In genomic region chr6:86471760-86472099, GRCm38 (mm10) we compare ENCODE assay signal across 8 mouse cellular contexts. TPM values are rescaled to one million over a fixed set of nuclear protein-coding genes. Genes with fewer than 3 reads are reported as not detected.
A peak's percentile ranks its signal among the peaks of the same experiment; 100 is the strongest.
DNase-seq lines count a peak whose midpoint lies in the region; ATAC-seq and TF ChIP-seq lines count a peak whose summit lies in the region.

No protein-coding gene starts in this region.

- TF ChIP-seq POLR2A in liver, adult 2 months (IDR thresholded peaks at IDR 0.05; ENCODE audit: extremely low read depth, insufficient read depth, low read length), result no peak

- DNase-seq in liver, adult 2 months (ENCODE audit: extremely low read depth, low read depth, low spot score), result no peak
- no peak for DNase-seq in liver
- no peak for DNase-seq in limb, embryonic 11.5 days (ENCODE audit: low spot score)
- DNase-seq in cerebellum, postnatal 4 days (ENCODE audit: low spot score in 2 of 2), result no peak
- no peak for DNase-seq in urinary bladder, postnatal 4 days (ENCODE audit: low spot score in 2 of 2)
- DNase-seq in ovary, postnatal 14 days (ENCODE audit: low spot score), result no peak

- H3K36me3 ChIP-seq in liver, adult 2 months (ENCODE audit: control insufficient read depth, insufficient read depth, low read length), result peaks cover 2% of the 10 kb centered on the region; the same call in 1 of the 2 replicates
- H3K36me3 ChIP-seq in embryonic facial prominence, embryonic 15.5 days, result peaks cover 24% of the 10 kb centered on the region
- H3K36me3 ChIP-seq in limb, embryonic 11.5 days (ENCODE audit: control insufficient read depth, insufficient read depth, low read length), result no peaks in the 10 kb centered on the region
- peaks cover 26% of the 10 kb centered on the region for H3K36me3 ChIP-seq in neural tube, embryonic 15.5 days

- peak overlapping the region; percentile 71 for H3K27ac ChIP-seq in liver, adult 2 months (replicated peaks; ENCODE audit: insufficient read depth, low read depth, low read length)
- peak overlapping the region; percentile 94 for H3K27ac ChIP-seq in embryonic facial prominence, embryonic 15.5 days (replicated peaks)
- peak overlapping the region; percentile 56; the same call in 1 of the 2 replicates for H3K27ac ChIP-seq in limb, embryonic 11.5 days (replicated peaks; ENCODE audit: low read depth, low read length)
- peak overlapping the region; percentile 93 for H3K27ac ChIP-seq in neural tube, embryonic 15.5 days (replicated peaks)

- H3K4me1 ChIP-seq in liver, adult 2 months (ENCODE audit: control insufficient read depth, insufficient read depth, low read length), result peaks cover 14% of the 10 kb centered on the region; the same call in 1 of the 2 replicates
- H3K4me1 ChIP-seq in embryonic facial prominence, embryonic 15.5 days, result peaks cover 18% of the 10 kb centered on the region
- H3K4me1 ChIP-seq in limb, embryonic 11.5 days (ENCODE audit: control insufficient read depth, insufficient read depth, low read length), result peaks cover 9% of the 10 kb centered on the region
- H3K4me1 ChIP-seq in neural tube, embryonic 15.5 days, result peaks cover 19% of the 10 kb centered on the region

- H3K4me3 ChIP-seq in liver, adult 2 months (ENCODE audit: insufficient read depth, low read depth, low read length), result peak overlapping the region; percentile 54
- peak overlapping the region; percentile 46 for H3K4me3 ChIP-seq in embryonic facial prominence, embryonic 15.5 days (replicated peaks)
- peak overlapping the region; percentile 31 for H3K4me3 ChIP-seq in limb, embryonic 11.5 days (ENCODE audit: low read depth, low read length)
- H3K4me3 ChIP-seq in neural tube, embryonic 15.5 days (replicated peaks), result peak overlapping the region; percentile 42

- H3K9me3 ChIP-seq in embryonic facial prominence, embryonic 15.5 days (replicated peaks), result no peaks in the 10 kb centered on the region
- H3K9me3 ChIP-seq in limb, embryonic 11.5 days (ENCODE audit: control insufficient read depth, low read length), result no peaks in the 10 kb centered on the region
- no peaks in the 10 kb centered on the region for H3K9me3 ChIP-seq in neural tube, embryonic 15.5 days (replicated peaks)

- no peaks in the 10 kb centered on the region for H3K27me3 ChIP-seq in liver, adult 2 months (ENCODE audit: control insufficient read depth, insufficient read depth, low read length)
- no peaks in the 10 kb centered on the region for H3K27me3 ChIP-seq in embryonic facial prominence, embryonic 15.5 days
- no peaks in the 10 kb centered on the region for H3K27me3 ChIP-seq in limb, embryonic 11.5 days (ENCODE audit: control insufficient read depth, insufficient read depth, low read length)
- no peaks in the 10 kb centered on the region for H3K27me3 ChIP-seq in neural tube, embryonic 15.5 days (replicated peaks)

- WGBS in liver, adult 2 months, result 11% methylated on average over 9 of the region's 9 CpGs
- WGBS in embryonic facial prominence, embryonic 15.5 days, result 22% methylated on average over 9 of the region's 9 CpGs
- 28% methylated on average over 9 of the region's 9 CpGs for WGBS in limb, embryonic 11.5 days
- 23% methylated on average over 9 of the region's 9 CpGs for WGBS in neural tube, embryonic 15.5 days

- ATAC-seq in embryonic facial prominence, embryonic 15.5 days (ENCODE audit: insufficient number of reproducible peaks, low FRiP score, low TSS enrichment, low read depth), result peak; percentile 11; the same call in 1 of the 2 replicates
- ATAC-seq in limb, embryonic 11.5 days (ENCODE audit: insufficient number of reproducible peaks, low FRiP score, low TSS enrichment, low read depth), result peak; percentile 14; the same call in 1 of the 2 replicates
- peak; percentile 47 for ATAC-seq in neural tube, embryonic 15.5 days (ENCODE audit: low FRiP score)

- H3K79me2 ChIP-seq in liver, adult 2 months (ENCODE audit: control insufficient read depth, insufficient read depth, low read length), result no peaks in the 10 kb centered on the region

- no peak for TF ChIP-seq CTCF in liver, adult 2 months (IDR thresholded peaks at IDR 0.05; ENCODE audit: low read depth, low read length)

- H3K4me2 ChIP-seq in embryonic facial prominence, embryonic 15.5 days (replicated peaks), result peak overlapping the region; percentile 61
- peak overlapping the region; percentile 65 for H3K4me2 ChIP-seq in limb, embryonic 11.5 days (ENCODE audit: low read depth, severe bottlenecking)
- H3K4me2 ChIP-seq in neural tube, embryonic 15.5 days, result peak overlapping the region; percentile 81

- H3K9ac ChIP-seq in liver, adult 2 months (ENCODE audit: low read depth, low read length), result peak overlapping the region; percentile 76
- H3K9ac ChIP-seq in embryonic facial prominence, embryonic 15.5 days, result peak overlapping the region; percentile 26; the same call in 1 of the 2 replicates
- H3K9ac ChIP-seq in limb, embryonic 11.5 days (ENCODE audit: low read length), result peak overlapping the region; percentile 60
- peak overlapping the region; percentile 58 for H3K9ac ChIP-seq in neural tube, embryonic 15.5 days (replicated peaks)

RNA-seq across cellular contexts. Expression of gene C87436, which starts 33.6 kb away (rescaled TPM):
- 10.1 and 10.2 TPM in 2 replicates for total RNA-seq in liver, adult 2 months (2014; rRNA removed)
- polyA plus RNA-seq in liver, adult 2 months (2012; rRNA removed), result 7.6 and 7.8 TPM in 2 replicates
- 24.7 and 26.8 TPM in 2 replicates for polyA plus RNA-seq in embryonic facial prominence, embryonic 15.5 days (2015; fragmentation: Nextera tagmentation; extraction: Ambion mirVana)
- 23.7 and 24.8 TPM in 2 replicates for polyA plus RNA-seq in limb, embryonic 11.5 days (2014; fragmentation: Nextera tagmentation; extraction: Ambion mirVana)
- 22.2 and 25.6 TPM in 2 replicates for polyA plus RNA-seq in neural tube, embryonic 15.5 days (2015; fragmentation: Nextera tagmentation; extraction: Ambion mirVana)

RNA-seq across cellular contexts. Expression of gene Gm44790, which starts 45.3 kb away (rescaled TPM):
- 0.83 TPM in 1 of 2 replicates, not detected in the other for total RNA-seq in liver, adult 2 months (2014; rRNA removed)
- polyA plus RNA-seq in liver, adult 2 months (2012; rRNA removed), result 1.5 and 4.0 TPM in 2 replicates
- not detected in 2 replicates for polyA plus RNA-seq in embryonic facial prominence, embryonic 15.5 days (2015; fragmentation: Nextera tagmentation; extraction: Ambion mirVana)
- 0.95 TPM in 1 of 2 replicates, not detected in the other for polyA plus RNA-seq in limb, embryonic 11.5 days (2014; fragmentation: Nextera tagmentation; extraction: Ambion mirVana)
- polyA plus RNA-seq in neural tube, embryonic 15.5 days (2015; fragmentation: Nextera tagmentation; extraction: Ambion mirVana), result not detected in 2 replicates

RNA-seq across cellular contexts. Expression of gene Pcbp1, which starts 54.4 kb away (rescaled TPM):
- 38.2 and 59.7 TPM in 2 replicates for total RNA-seq in liver, adult 2 months (2014; rRNA removed)
- 119 and 138 TPM in 2 replicates for polyA plus RNA-seq in liver, adult 2 months (2012; rRNA removed)
- 497 and 506 TPM in 2 replicates for polyA plus RNA-seq in embryonic facial prominence, embryonic 15.5 days (2015; fragmentation: Nextera tagmentation; extraction: Ambion mirVana)
- 499 and 548 TPM in 2 replicates for polyA plus RNA-seq in limb, embryonic 11.5 days (2014; fragmentation: Nextera tagmentation; extraction: Ambion mirVana)
- 331 and 342 TPM in 2 replicates for polyA plus RNA-seq in neural tube, embryonic 15.5 days (2015; fragmentation: Nextera tagmentation; extraction: Ambion mirVana)

Comparison
In these comparisons a context has a peak if more than half of its experiments do, and no peak if none do; other contexts are left out.
1. H3K9ac ChIP-seq: peak in every context shown above with its lines; median percentile 76 in liver, adult 2 months; 60 in limb, embryonic 11.5 days; 58 in neural tube, embryonic 15.5 days; 26 in embryonic facial prominence, embryonic 15.5 days.